Mouse (Mus musculus) embryonic facial prominence, embryonic 14.5 days (tissue): ENCODE data around the gene Vsx1. TPM values are rescaled to one million over a fixed set of nuclear protein-coding genes. Genes with fewer than 3 reads are reported as not detected.

Experiments
- ATAC-seq: fragments of 200-750 bp; cut with Nextera tagmentation; 2 replicates; pipeline ENCODE4 v1.8.0; 2017; ENCODE audit warnings: low read depth, moderate number of reproducible peaks, moderate TSS enrichment
- DNase-seq: peaks from one replicate; pipeline ENCODE4 v3.0.0-alpha.2; 2015; ENCODE audit warnings: low spot score
- H3K27ac ChIP-seq: fragments of 300-500 bp; sonication (generic); replicated peaks from 2 replicates; pipeline ENCODE4 v1.5.1; 2014; ENCODE audit warnings: low read depth, mild to moderate bottlenecking, low read length, moderate library complexity
- H3K27me3 ChIP-seq: fragments of 300-500 bp; sonication (generic); replicated peaks from 2 replicates; pipeline ENCODE4 v1.6.1; 2014; ENCODE audit warnings: low read length; ENCODE audit not compliant: control insufficient read depth, insufficient read depth
- H3K36me3 ChIP-seq: fragments of 300-500 bp; sonication (generic); 2 replicates; pipeline ENCODE4 v1.6.1; 2014; ENCODE audit warnings: low read length, mixed read lengths; ENCODE audit not compliant: control insufficient read depth, insufficient read depth
- H3K4me1 ChIP-seq: fragments of 300-500 bp; sonication (generic); 2 replicates; pipeline ENCODE4 v1.6.1; 2014; ENCODE audit warnings: antibody characterized with exemption, low read length; ENCODE audit not compliant: control insufficient read depth, insufficient read depth
- H3K4me2 ChIP-seq: fragments of 300-500 bp; sonication (generic); 2 replicates; pipeline ENCODE4 v1.6.1; 2014; ENCODE audit warnings: low read depth, mild to moderate bottlenecking, low read length, moderate library complexity, mixed read lengths
- H3K4me3 ChIP-seq: fragments of 300-500 bp; sonication (generic); 2 replicates; pipeline ENCODE4 v1.5.1; 2014; ENCODE audit warnings: low read depth, mild to moderate bottlenecking, low read length
- H3K9ac ChIP-seq: fragments of 300-500 bp; sonication (generic); 2 replicates; pipeline ENCODE4 v1.6.1; 2014; ENCODE audit warnings: low read depth, mild to moderate bottlenecking, low read length, moderate library complexity, mixed read lengths
- H3K9me3 ChIP-seq: fragments of 300-500 bp; sonication (generic); 2 replicates; pipeline ENCODE4 v1.6.1; 2016; ENCODE audit warnings: low read length; ENCODE audit not compliant: control insufficient read depth
- WGBS: fragments of 180-500 bp; shearing (Covaris S2); extraction: QIAGEN DNeasy Blood & Tissue Kit; methylation state at CpG from one replicate; pipeline ENCODE4 v1.1.7; 2014; 5-methylcytosine and 5-hydroxymethylcytosine counted together
- polyA plus RNA-seq: library from polyadenylated mRNA; unstranded; fragments of >200 nt; fragmentation: Nextera tagmentation; extraction: Ambion mirVana; gene quantifications from 2 replicates; pipeline ENCODE4 v1.2.1, GENCODE M21; 2014

The Vsx1 gene
- polyA plus RNA-seq, 1 experiment from 2014 or later: not detected

DNA sequence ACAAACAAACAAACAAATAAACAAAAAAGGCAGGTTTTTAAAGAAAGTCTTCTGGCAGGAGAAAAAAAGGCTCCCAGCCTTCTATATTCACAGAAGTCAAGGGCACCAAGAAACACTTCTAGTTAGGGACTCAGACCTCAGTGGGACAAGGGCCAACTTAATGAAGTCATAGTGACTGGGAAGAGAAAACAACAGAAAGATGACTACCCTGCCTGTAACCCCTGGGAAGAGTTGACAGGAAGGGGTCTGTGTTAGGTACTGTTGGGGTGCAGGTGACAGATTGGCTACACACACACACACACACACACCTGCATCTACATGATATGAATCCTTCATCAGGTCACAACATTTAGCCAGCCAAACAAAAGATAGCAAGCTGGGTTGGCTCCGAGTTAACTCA is 46.0 kb downstream of the Vsx1 start:
- H3K4me3 ChIP-seq: no peak overlapping the region
- no peaks in the 10 kb centered on the region for H3K9me3 ChIP-seq
- ATAC-seq (no peak), DNase-seq (no peak)
- H3K9ac ChIP-seq: no peak overlapping the region
- WGBS: 88% methylated on average over 1 of the region's 1 CpGs
- H3K27ac ChIP-seq: no peak overlapping the region
- no peaks in the 10 kb centered on the region for H3K36me3 ChIP-seq
- no peaks in the 10 kb centered on the region for H3K4me1 ChIP-seq
- no peaks in the 10 kb centered on the region for H3K27me3 ChIP-seq
- H3K4me2 ChIP-seq: no peak overlapping the region

DNA sequence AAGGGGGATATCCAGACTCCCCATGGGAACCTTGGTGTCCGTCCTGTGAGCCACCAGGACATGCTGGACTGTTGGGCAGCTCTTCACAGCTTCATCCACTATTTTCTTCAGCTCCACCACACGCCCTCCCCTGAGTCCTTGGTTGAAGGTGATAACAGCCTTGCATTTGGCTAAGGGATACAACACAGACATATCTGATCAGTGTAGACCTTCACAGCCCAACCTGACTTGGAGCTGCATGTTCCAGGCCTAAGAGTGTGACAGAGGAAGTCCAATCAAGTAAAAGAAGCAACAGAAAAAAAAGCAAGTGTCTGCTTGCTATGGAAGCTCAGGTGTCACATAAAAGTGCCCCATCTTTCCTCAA is 50.8 kb downstream of the Vsx1 start:
- no peaks in the 10 kb centered on the region for H3K36me3 ChIP-seq
- no peaks in the 10 kb centered on the region for H3K9me3 ChIP-seq
- H3K4me3 ChIP-seq: no peak overlapping the region
- ATAC-seq: no peak
- no peak for DNase-seq
- no peak overlapping the region for H3K9ac ChIP-seq
- WGBS: 45% methylated on average over 2 of the region's 2 CpGs
- no peak overlapping the region for H3K27ac ChIP-seq
- no peaks in the 10 kb centered on the region for H3K4me1 ChIP-seq
- H3K4me2 ChIP-seq: no peak overlapping the region
- no peaks in the 10 kb centered on the region for H3K27me3 ChIP-seq

DNA sequence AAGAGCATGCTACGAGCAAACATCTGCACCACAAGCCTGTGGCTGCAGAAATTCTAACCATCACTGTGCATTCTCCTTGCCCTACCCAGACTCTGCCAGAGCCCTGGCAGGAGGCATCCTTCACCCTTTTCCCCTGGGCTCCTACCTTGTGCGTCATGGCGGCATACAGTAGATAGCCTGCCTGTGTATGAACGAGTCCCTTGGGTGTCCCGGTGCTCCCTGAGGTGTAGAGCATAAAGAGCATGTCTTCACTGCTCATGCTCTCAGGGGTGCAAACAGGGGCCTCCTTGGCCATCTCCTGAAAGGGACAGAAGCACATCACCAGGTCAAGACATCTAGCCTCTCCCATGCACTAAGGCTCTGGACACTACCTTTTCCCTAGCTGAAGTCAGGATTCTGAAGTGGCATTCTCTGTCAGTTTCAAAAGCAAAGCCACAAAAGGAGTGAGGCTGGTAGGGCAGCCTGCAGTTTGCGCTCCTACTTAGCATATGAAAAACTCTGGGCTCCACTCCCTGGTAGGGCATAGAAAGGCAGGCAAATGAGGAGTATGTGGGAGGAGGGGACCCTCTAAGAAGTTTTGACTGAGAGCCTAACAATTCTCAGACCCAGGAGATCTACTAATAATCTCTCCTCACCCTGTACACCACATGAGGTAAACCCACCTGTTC is 51.3 kb downstream of the Vsx1 start:
- ATAC-seq (no peak), DNase-seq (no peak)
- 67% methylated on average over 6 of the region's 6 CpGs for WGBS

DNA sequence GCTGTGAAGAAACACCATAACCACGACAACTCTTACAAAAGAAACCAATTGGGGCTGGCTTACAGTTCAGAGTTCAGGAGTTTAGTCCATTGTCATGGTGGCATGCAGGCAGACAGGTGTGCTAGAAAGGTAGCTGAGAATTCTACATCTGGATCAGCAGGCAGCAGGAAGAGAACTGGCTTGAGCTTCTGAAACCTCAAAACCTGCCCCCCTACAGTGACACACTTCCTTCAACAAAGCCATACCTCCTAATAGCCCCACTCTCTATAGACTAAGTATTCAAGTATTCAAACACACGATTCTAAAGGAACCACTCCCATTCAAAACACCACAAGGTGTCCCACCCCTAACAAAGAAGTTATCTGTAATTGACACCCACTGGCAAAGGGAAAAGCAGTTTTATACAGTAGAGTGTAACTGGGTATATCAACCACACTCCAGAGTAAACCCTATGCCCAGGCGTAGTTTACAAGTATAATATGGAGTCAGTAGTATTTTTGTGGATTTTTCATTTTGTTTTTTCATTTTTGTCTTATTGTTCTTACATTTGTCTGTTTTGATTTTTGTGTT is 53.2 kb downstream of the Vsx1 start:
- ATAC-seq: no peak
- Histone ChIP-seq H3K27ac (no peak overlapping the region), H3K4me3 (no peak overlapping the region), H3K4me1 (no peaks in the 10 kb centered on the region), H3K36me3 (no peaks in the 10 kb centered on the region), H3K4me2 (no peak overlapping the region), H3K9me3 (no peaks in the 10 kb centered on the region), H3K27me3 (no peaks in the 10 kb centered on the region), H3K9ac (no peak overlapping the region)
- 71% methylated on average over 3 of the region's 3 CpGs for WGBS
- DNase-seq: no peak

More for the DNA sequence above, 51.3 kb downstream of the Vsx1 start:
- Histone ChIP-seq H3K4me2 (no peak overlapping the region), H3K36me3 (no peaks in the 10 kb centered on the region), H3K27me3 (no peaks in the 10 kb centered on the region), H3K4me3 (no peak overlapping the region), H3K9me3 (no peaks in the 10 kb centered on the region), H3K27ac (no peak overlapping the region), H3K9ac (no peak overlapping the region), H3K4me1 (no peaks in the 10 kb centered on the region)

Other genes starting within 250 kb of the Vsx1 start
- 5.9 and 6.2 TPM in 2 replicates for gene Zfp442, start 237.9 kb downstream of the Vsx1 start, polyA plus RNA-seq
- 0.10 TPM in 1 of 2 replicates, not detected in the other for gene Zfp345, start 204.3 kb downstream of the Vsx1 start, polyA plus RNA-seq
- gene Cst7, start 118.9 kb downstream of the Vsx1 start, polyA plus RNA-seq: 1.5 and 2.6 TPM in 2 replicates
- gene Apmap, start 80.8 kb downstream of the Vsx1 start, polyA plus RNA-seq: 36.8 and 37.1 TPM in 2 replicates
- gene Acss1, start 20.9 kb downstream of the Vsx1 start, polyA plus RNA-seq: 5.3 and 7.8 TPM in 2 replicates
- 27.8 and 31.2 TPM in 2 replicates for gene Entpd6, start 59.7 kb upstream of the Vsx1 start, polyA plus RNA-seq
- gene Pygb, start 97.4 kb upstream of the Vsx1 start, polyA plus RNA-seq: 62.4 and 73.4 TPM in 2 replicates
- gene Abhd12, start 215.4 kb upstream of the Vsx1 start, polyA plus RNA-seq: 65.9 and 72.5 TPM in 2 replicates
- gene Gins1, start 216.0 kb upstream of the Vsx1 start, polyA plus RNA-seq: 30.0 and 34.7 TPM in 2 replicates